Mouse (Mus musculus) large intestine, adult 2 months (tissue): ENCODE results near the gene Spata2l. TPM values are rescaled to one million over a fixed set of nuclear protein-coding genes. Genes with fewer than 3 reads are reported as not detected.
"Not testable (repeated sequence)": the region's sequence is repeated elsewhere in the genome, so short reads cannot be mapped to it uniquely, and the experiment has no call there.

Experiments used
- DNase-seq: peaks from one replicate; pipeline ENCODE4 v3.0.0-alpha.2; 2012; ENCODE audit warnings: low read depth, low spot score
- WGBS: fragments of 180-500 bp; shearing (Covaris S2); methylation state at CpG from one replicate; pipeline ENCODE4 v1.1.7; 2018; 5-methylcytosine and 5-hydroxymethylcytosine counted together
- polyA plus RNA-seq: library from polyadenylated mRNA; depleted of rRNA; stranded (reverse); fragments of >200 nt; gene quantifications from 2 replicates; pipeline ENCODE4 v1.2.3, GENCODE M21; 2012; rRNA removed

Spata2l gene
- polyA plus RNA-seq, 1 experiment = 7.8 TPM

- WGBS = under 1% methylated on average over 76 of the region's 76 CpGs
- no peak for DNase-seq
These were observed 23.5 kb downstream of the Spata2l start, which contains the start of the genes Chmp1a and Spata33 for GRCm38 (mm10) chr8:123212321-123213117. TSS of gene Chmp1a (minus strand) at chr8:123212763. TSS of gene Spata33 (plus strand) at chr8:123212832.

- DNase-seq = no peak
- WGBS = 9% methylated on average over 10 of the region's 10 CpGs
These were observed 24.2 kb downstream of the Spata2l start for GRCm38 (mm10) chr8:123211876-123212275.

- WGBS = 67% methylated on average over 3 of the region's 3 CpGs
- no peak for DNase-seq
These were observed 32.5 kb downstream of the Spata2l start for GRCm38 (mm10) chr8:123203571-123203970.

- DNase-seq = no peak
- whole genome bisulfite sequencing = 21% methylated on average over 5 of the region's 5 CpGs
These were observed 33.7 kb downstream of the Spata2l start for GRCm38 (mm10) chr8:123202288-123202687.

- no peak for DNase-seq
- 68% methylated on average over 14 of the region's 14 CpGs for WGBS
These were observed 36.2 kb downstream of the Spata2l start for GRCm38 (mm10) chr8:123199864-123200263.

- WGBS = 26% methylated on average over 5 of the region's 5 CpGs
- DNase-seq = not testable (repeated sequence)
These were observed 39.0 kb downstream of the Spata2l start for GRCm38 (mm10) chr8:123197016-123197415.

- DNase-seq = no peak
- 49% methylated on average over 9 of the region's 9 CpGs for WGBS
These were observed 42.3 kb downstream of the Spata2l start for GRCm38 (mm10) chr8:123193771-123194170.

- WGBS = 28% methylated on average over 8 of the region's 8 CpGs
- DNase-seq = no peak
These were observed 44.1 kb downstream of the Spata2l start for GRCm38 (mm10) chr8:123191908-123192307.

GRCm38 (mm10) chr8:123190678-123191077, 45.4 kb downstream of the Spata2l start:
- DNase-seq = no peak
- WGBS = 2% methylated on average over 9 of the region's 9 CpGs

GRCm38 (mm10) chr8:123188841-123189240, 47.2 kb downstream of the Spata2l start:
- no peak for DNase-seq
- 30% methylated on average over 7 of the region's 7 CpGs for WGBS

GRCm38 (mm10) chr8:123188006-123188405, 48.0 kb downstream of the Spata2l start:
- DNase-seq = no peak
- 88% methylated on average over 2 of the region's 2 CpGs for WGBS

GRCm38 (mm10) chr8:123185566-123186409, 50.2 kb downstream of the Spata2l start, which contains the start of gene Dpep1:
TSS of gene Dpep1 (plus strand) at chr8:123186242.
- WGBS = 45% methylated on average over 19 of the region's 19 CpGs
- no peak for DNase-seq

GRCm38 (mm10) chr8:123181391-123181790, 54.6 kb downstream of the Spata2l start:
- 68% methylated on average over 3 of the region's 3 CpGs for WGBS
- DNase-seq = no peak

Other genes starting within 250 kb of the Spata2l start
- gene Ankrd11, start 194.0 kb downstream of the Spata2l start, polyA plus RNA-seq = 30.1 and 48.1 TPM in 2 replicates
- gene Spg7, start 173.3 kb downstream of the Spata2l start, polyA plus RNA-seq = 70.5 and 105 TPM in 2 replicates
- gene Rpl13, start 133.9 kb downstream of the Spata2l start, polyA plus RNA-seq = 1,989 and 2,281 TPM in 2 replicates
- gene Cpne7, start 118.9 kb downstream of the Spata2l start, polyA plus RNA-seq = 0.53 and 0.97 TPM in 2 replicates
- gene Sult5a1, start 77.9 kb downstream of the Spata2l start, polyA plus RNA-seq = 0.99 and 1.2 TPM in 2 replicates
- 627 and 877 TPM in 2 replicates for gene Dpep1, start 50.0 kb downstream of the Spata2l start, polyA plus RNA-seq
- gene Chmp1a, start 23.5 kb downstream of the Spata2l start, polyA plus RNA-seq = 138 and 168 TPM in 2 replicates
- 0.24 and 0.69 TPM in 2 replicates for gene Spata33, start 23.4 kb downstream of the Spata2l start, polyA plus RNA-seq
- 37.4 and 38.5 TPM in 2 replicates for gene Cdk10, start 11.4 kb downstream of the Spata2l start, polyA plus RNA-seq
- gene Zfp276, start 18.0 kb upstream of the Spata2l start, polyA plus RNA-seq = 22.3 and 31.6 TPM in 2 replicates
- 32.9 and 47.0 TPM in 2 replicates for gene Vps9d1, start 18.1 kb upstream of the Spata2l start, polyA plus RNA-seq
- 18.0 and 35.6 TPM in 2 replicates for gene Fanca, start 82.3 kb upstream of the Spata2l start, polyA plus RNA-seq
- gene Spire2, start 96.5 kb upstream of the Spata2l start, polyA plus RNA-seq = 27.4 and 32.5 TPM in 2 replicates
- 124 and 164 TPM in 2 replicates for gene Tcf25, start 137.5 kb upstream of the Spata2l start, polyA plus RNA-seq
- not detected in 2 replicates for gene Mc1r, start 170.9 kb upstream of the Spata2l start, polyA plus RNA-seq
- gene Tubb3, start 175.2 kb upstream of the Spata2l start, polyA plus RNA-seq = 9.3 and 10.6 TPM in 2 replicates
- 13.5 and 17.5 TPM in 2 replicates for gene Def8, start 187.3 kb upstream of the Spata2l start, polyA plus RNA-seq
- 19.4 and 22.3 TPM in 2 replicates for gene Afg3l1, start 241.7 kb upstream of the Spata2l start, polyA plus RNA-seq